In the genomic region with DNA sequence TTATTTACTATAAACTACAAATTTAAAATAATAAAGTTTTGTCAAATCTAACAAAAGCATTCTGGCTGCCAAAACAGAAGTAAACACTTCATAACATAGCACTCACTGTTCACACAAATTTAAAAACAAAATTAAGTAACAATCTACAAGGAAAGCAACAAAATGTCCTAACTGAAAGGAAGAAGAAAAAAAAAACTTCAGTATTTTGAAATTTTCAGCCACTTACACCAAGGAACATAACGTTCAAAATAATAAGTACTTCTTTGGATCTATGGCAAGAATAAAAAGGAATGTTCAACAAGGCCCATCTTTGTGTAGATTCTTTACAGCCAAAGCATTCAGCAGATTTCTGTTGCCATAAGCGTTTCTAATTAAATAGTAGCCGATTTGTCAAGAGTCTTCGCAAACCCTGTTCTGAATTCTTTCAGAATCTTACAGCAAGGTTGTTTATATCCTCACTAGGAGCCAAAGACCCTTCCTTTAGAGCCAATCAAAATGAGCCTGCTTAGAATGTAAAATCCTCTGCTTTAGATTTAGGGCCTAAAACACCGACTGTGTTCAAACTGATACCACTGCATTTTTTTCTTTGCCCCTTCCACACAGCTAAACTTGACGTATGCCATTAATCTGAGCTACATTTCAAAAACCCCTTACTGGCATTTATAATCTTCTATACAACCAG, we compare ENCODE assay signal across 8 mouse cellular contexts. TPM values are rescaled to one million over a fixed set of nuclear protein-coding genes. Genes with fewer than 3 reads are reported as not detected.
A peak's percentile ranks its signal among the peaks of the same experiment; 100 is the strongest.
DNase-seq lines count a peak whose midpoint lies in the region; ATAC-seq lines count a peak whose summit lies in the region.

No protein-coding gene starts in this region.

- H3K9me3 ChIP-seq in lung, embryonic 15.5 days = no peaks in the 10 kb centered on the region
- no peaks in the 10 kb centered on the region for H3K9me3 ChIP-seq in embryonic facial prominence, embryonic 11.5 days (replicated peaks; ENCODE audit: control insufficient read depth, low read length)
- no peaks in the 10 kb centered on the region for H3K9me3 ChIP-seq in intestine, embryonic 15.5 days
- no peaks in the 10 kb centered on the region for H3K9me3 ChIP-seq in neural tube, embryonic 14.5 days (ENCODE audit: control insufficient read depth, low read length)

- H3K4me2 ChIP-seq in lung, embryonic 15.5 days = peak overlapping the region; percentile 74
- H3K4me2 ChIP-seq in embryonic facial prominence, embryonic 11.5 days (ENCODE audit: low read depth, low read length) = peak overlapping the region; percentile 68
- peak overlapping the region; percentile 71 for H3K4me2 ChIP-seq in intestine, embryonic 15.5 days (replicated peaks)
- H3K4me2 ChIP-seq in neural tube, embryonic 14.5 days (ENCODE audit: low read depth, low read length) = peak overlapping the region; percentile 85

- no peak for DNase-seq in lung, postnatal 14 days
- no peak for DNase-seq in embryonic facial prominence, embryonic 11.5 days (ENCODE audit: low spot score)
- no peak for DNase-seq in gastrocnemius, postnatal 36 days
- DNase-seq in gastrocnemius, postnatal 10 days = no peak
- no peak for DNase-seq in left cerebral cortex, adult 9 months (ENCODE audit: low spot score in 2 of 2)

- ATAC-seq in lung, embryonic 15.5 days (ENCODE audit: borderline replicate concordance, extremely low read depth, low FRiP score, low TSS enrichment) = no peak
- ATAC-seq in embryonic facial prominence, embryonic 11.5 days (replicated peaks; ENCODE audit: insufficient number of reproducible peaks, low FRiP score, low TSS enrichment, low read depth) = no peak
- ATAC-seq in intestine, embryonic 15.5 days = no peak
- ATAC-seq in neural tube, embryonic 14.5 days (ENCODE audit: low read depth) = no peak

- H3K36me3 ChIP-seq in lung, embryonic 15.5 days = no peaks in the 10 kb centered on the region
- H3K36me3 ChIP-seq in embryonic facial prominence, embryonic 11.5 days (replicated peaks; ENCODE audit: control insufficient read depth, insufficient read depth, low read depth, low read length) = no peaks in the 10 kb centered on the region
- H3K36me3 ChIP-seq in intestine, embryonic 15.5 days = no peaks in the 10 kb centered on the region
- H3K36me3 ChIP-seq in neural tube, embryonic 14.5 days (ENCODE audit: control insufficient read depth, insufficient read depth, low read length) = no peaks in the 10 kb centered on the region

- H3K27ac ChIP-seq in lung, embryonic 15.5 days = peak overlapping the region; percentile 100
- no peak overlapping the region for H3K27ac ChIP-seq in embryonic facial prominence, embryonic 11.5 days (replicated peaks; ENCODE audit: low read depth, low read length)
- H3K27ac ChIP-seq in intestine, embryonic 15.5 days = no peak overlapping the region
- no peak overlapping the region; the same call in 1 of the 2 replicates for H3K27ac ChIP-seq in neural tube, embryonic 14.5 days (ENCODE audit: low read depth, low read length)

- H3K27me3 ChIP-seq in lung, embryonic 15.5 days = no peaks in the 10 kb centered on the region
- H3K27me3 ChIP-seq in embryonic facial prominence, embryonic 11.5 days (ENCODE audit: control insufficient read depth, insufficient read depth, low read length) = no peaks in the 10 kb centered on the region
- no peaks in the 10 kb centered on the region for H3K27me3 ChIP-seq in intestine, embryonic 15.5 days (replicated peaks)
- no peaks in the 10 kb centered on the region for H3K27me3 ChIP-seq in neural tube, embryonic 14.5 days (ENCODE audit: control insufficient read depth, insufficient read depth, low read length)

- WGBS in lung, embryonic 15.5 days = 2% methylated on average over 6 of the region's 6 CpGs
- 13% methylated on average over 6 of the region's 6 CpGs for WGBS in embryonic facial prominence, embryonic 11.5 days
- 7% methylated on average over 6 of the region's 6 CpGs for WGBS in intestine, embryonic 15.5 days
- WGBS in neural tube, embryonic 14.5 days = 5% methylated on average over 6 of the region's 6 CpGs

- H3K4me1 ChIP-seq in lung, embryonic 15.5 days = peaks cover 35% of the 10 kb centered on the region
- peaks cover 4% of the 10 kb centered on the region; the same call in 1 of the 2 replicates for H3K4me1 ChIP-seq in embryonic facial prominence, embryonic 11.5 days (ENCODE audit: control insufficient read depth, insufficient read depth, low read length)
- peaks cover 21% of the 10 kb centered on the region for H3K4me1 ChIP-seq in intestine, embryonic 15.5 days (replicated peaks)
- peaks cover 23% of the 10 kb centered on the region for H3K4me1 ChIP-seq in neural tube, embryonic 14.5 days (ENCODE audit: control insufficient read depth, insufficient read depth, low read length)

- intact Hi-C loops in gastrocnemius, postnatal 36 days (cut with DNase I) = loop anchor here (10.0 kb wide), 1 partner anchor 54 kb away; no protein-coding TSS in a partner anchor

- H3K9ac ChIP-seq in lung, embryonic 15.5 days = peak overlapping the region; percentile 97
- H3K9ac ChIP-seq in embryonic facial prominence, embryonic 11.5 days (replicated peaks; ENCODE audit: low read length) = peak overlapping the region; percentile 43
- H3K9ac ChIP-seq in intestine, embryonic 15.5 days = peak overlapping the region; percentile 97
- H3K9ac ChIP-seq in neural tube, embryonic 14.5 days (replicated peaks; ENCODE audit: low read depth, low read length) = peak overlapping the region; percentile 98; the same call in 1 of the 2 replicates

- peak overlapping the region; percentile 97 for H3K4me3 ChIP-seq in lung, embryonic 15.5 days
- peak overlapping the region; percentile 96 for H3K4me3 ChIP-seq in embryonic facial prominence, embryonic 11.5 days (ENCODE audit: low read depth, low read length)
- H3K4me3 ChIP-seq in intestine, embryonic 15.5 days (replicated peaks) = peak overlapping the region; percentile 95
- peak overlapping the region; percentile 96 for H3K4me3 ChIP-seq in neural tube, embryonic 14.5 days (ENCODE audit: low read depth, low read length)

RNA-seq across cellular contexts. Expression of gene Ranbp9, which starts 1.9 kb away (rescaled TPM):
- polyA plus RNA-seq in lung, embryonic 15.5 days (2015; fragmentation: Nextera tagmentation; extraction: Ambion mirVana) = 8.1 and 9.2 TPM in 2 replicates
- polyA plus RNA-seq in embryonic facial prominence, embryonic 11.5 days (2014; fragmentation: Nextera tagmentation; extraction: Ambion mirVana) = 11.1 and 14.9 TPM in 2 replicates
- 7.9 and 8.0 TPM in 2 replicates for polyA plus RNA-seq in intestine, embryonic 15.5 days (2015; fragmentation: Nextera tagmentation; extraction: Ambion mirVana)
- polyA plus RNA-seq in neural tube, embryonic 14.5 days (2014; fragmentation: Nextera tagmentation; extraction: Ambion mirVana) = 18.1 and 19.2 TPM in 2 replicates
- total RNA-seq in gastrocnemius, postnatal 36 days (2021) = 10 to 100 TPM; 36.9 to 40.5 TPM
- 10 to 100 TPM; 38.1 to 43.4 TPM for total RNA-seq in gastrocnemius, postnatal 10 days (2021)

Comparison
In these comparisons a context has a peak if more than half of its experiments do, and no peak if none do; other contexts are left out.
1. H3K9ac ChIP-seq: peak in every context shown above with its lines; median percentile 98 in neural tube, embryonic 14.5 days; 97 in lung, embryonic 15.5 days; 97 in intestine, embryonic 15.5 days; 43 in embryonic facial prominence, embryonic 11.5 days.